Mouse (Mus musculus) spleen, adult 2 months (tissue): Measurements from ENCODE around the gene Pkn1.

ENCODE experiments used
- CTCF ChIP-seq: fragments of 200-500 bp; IDR thresholded peaks from 2 replicates; pipeline ENCODE4 v1.5.1; 2011; ENCODE audit warnings: mild to moderate bottlenecking, inconsistent platforms; ENCODE audit not compliant: insufficient read depth, insufficient read length, insufficient replicate concordance; ENCODE audit errors: extremely low read depth
- POLR2A ChIP-seq: fragments of 200-500 bp; IDR thresholded peaks from 2 replicates; pipeline ENCODE4 v1.6.1; 2011; ENCODE audit warnings: low read depth, low read length, inconsistent platforms

GRCm38 (mm10) chr8:83721405-83722025, 22.5 kb upstream of the Pkn1 start:
- no peak for TF ChIP-seq POLR2A
- no peak for TF ChIP-seq CTCF
